Mouse (Mus musculus): Measurements from ENCODE around the gene Cfap61.

Gene Cfap61

DNA sequence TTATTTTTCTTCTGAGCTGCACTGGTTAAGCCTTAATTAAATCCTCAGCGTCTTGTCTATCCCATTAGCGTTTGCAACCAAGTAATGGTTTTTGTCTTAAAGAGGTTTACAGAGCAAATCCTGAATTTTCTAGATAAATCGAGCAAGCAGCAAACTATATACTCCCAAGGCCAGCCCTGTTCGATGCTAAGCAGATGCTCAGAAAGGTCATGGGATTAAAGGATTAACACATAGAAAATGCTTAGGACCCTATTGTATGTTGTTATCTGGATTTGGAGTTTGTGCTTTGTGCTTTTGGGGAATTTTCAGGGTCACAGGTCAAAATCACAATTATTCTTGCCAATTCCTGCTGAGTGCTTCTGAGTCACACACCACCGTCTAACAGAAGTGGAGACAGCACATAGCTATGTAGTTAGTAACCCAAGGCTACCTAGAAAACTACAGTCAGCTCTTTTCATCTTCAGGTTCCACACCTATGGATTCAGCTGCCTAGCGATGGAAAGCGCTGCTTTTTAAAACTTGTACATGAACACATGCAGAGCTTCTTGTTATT is 13.9 kb downstream of the Cfap61 start:
- in situ Hi-C loops (cut with MboI, MseI): loop anchor here (25.0 kb wide), 1 partner anchor 564 kb away; the partner anchor contains the start of gene Ralgapa2

- in situ Hi-C loops (cut with MboI, MseI): loop anchor here (5.0 to 25.0 kb wide), 2 partner anchors 473 to 563 kb away; partner anchors contain the start of gene Ralgapa2
Measured at GRCm38 (mm10) chr2:145949475-145950068, 15.0 kb downstream of the Cfap61 start.

DNA sequence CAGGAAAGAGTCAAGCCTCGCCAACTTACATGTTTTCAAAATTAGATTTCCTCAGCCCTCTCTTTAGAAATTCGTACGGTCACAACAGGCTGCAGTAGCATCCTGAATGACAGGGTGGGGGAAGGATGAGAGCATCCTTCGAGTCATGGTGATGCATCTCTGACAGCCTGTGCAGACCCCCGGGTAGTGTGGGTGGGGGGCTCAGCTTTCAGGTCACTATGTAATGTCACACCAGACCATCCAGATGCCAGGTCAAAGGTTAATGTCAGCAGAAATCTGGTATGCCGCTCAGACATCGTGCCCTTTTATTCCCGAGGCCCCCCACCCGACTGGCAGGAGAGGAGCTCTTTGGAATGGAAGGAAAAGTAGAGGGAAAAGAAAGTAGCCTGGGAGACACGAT is 15.7 kb downstream of the Cfap61 start:
- in situ Hi-C loops (cut with MboI, MseI): loop anchor here (5.0 kb wide), 1 partner anchor 472 kb away; no protein-coding TSS in a partner anchor

DNA sequence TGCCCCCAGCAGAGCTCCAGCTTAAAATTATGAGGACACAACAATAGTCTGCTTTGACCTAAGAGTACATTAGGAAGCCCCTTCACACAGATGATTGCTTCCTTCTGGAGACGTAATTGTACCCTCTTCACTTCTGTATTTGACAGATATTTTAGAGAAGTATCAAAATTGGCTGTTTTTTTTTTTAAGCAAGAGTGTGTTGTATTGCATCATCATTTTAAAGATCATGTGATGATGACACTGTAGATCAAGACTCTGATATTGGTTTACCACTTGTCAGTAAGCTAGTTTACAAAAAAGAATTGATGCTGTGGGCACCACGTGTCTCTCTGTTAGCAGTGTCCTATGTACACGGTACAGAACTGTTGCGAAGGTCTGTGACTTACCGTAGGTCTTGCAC is 18.1 kb downstream of the Cfap61 start:
- in situ Hi-C loops (cut with MboI, MseI): loop anchor here (5.0 kb wide), 1 partner anchor 470 kb away; no protein-coding TSS in a partner anchor

DNA sequence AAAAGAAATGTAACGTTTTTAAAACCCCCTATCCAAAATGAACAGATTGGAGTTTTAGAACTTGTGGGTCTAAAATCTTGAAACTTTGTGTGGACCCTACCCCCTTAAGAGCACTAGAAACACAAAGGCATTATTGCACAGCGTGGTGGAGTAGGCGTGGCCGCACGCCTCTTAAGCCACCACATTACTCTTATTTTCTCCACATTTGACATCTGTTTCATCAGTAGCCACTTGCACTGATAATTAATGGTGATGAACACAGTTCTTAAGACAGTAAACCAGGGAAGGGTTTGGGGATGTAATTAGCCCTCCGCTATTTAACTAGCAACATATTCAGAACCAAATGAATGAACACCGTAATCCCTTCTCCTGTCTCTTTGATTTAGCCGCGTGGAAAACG is 21.3 kb downstream of the Cfap61 start:
- in situ Hi-C loops (cut with MboI, MseI): loop anchor here (5.0 kb wide), 1 partner anchor 256 kb away; no protein-coding TSS in a partner anchor

- in situ Hi-C loops (cut with MboI, MseI): loop anchor here (5.0 kb wide), 1 partner anchor 256 kb away; no protein-coding TSS in a partner anchor
Measured at GRCm38 (mm10) chr2:145956318-145956717, 21.7 kb downstream of the Cfap61 start.

DNA sequence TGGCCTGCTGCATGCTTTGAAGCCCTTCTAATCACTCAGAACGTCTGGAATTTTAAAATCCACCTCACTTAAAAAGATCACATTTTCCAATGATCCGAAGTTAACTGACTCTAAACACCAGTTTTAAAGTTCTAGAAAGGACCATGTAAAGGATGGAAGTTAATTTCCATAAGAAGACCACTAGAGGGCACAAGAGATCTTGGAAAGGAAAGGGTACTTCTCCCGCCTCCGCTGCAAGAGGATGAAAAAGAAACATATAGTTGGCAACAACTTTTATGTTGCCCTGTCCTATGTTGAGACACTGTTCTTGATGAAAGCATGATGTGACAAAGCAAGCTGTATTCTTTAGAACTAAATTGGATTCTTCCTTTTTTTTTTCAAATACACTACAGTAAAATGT is 22.9 kb downstream of the Cfap61 start:
- in situ Hi-C loops (cut with MboI, MseI): loop anchor here (5.0 kb wide), 1 partner anchor 255 kb away; no protein-coding TSS in a partner anchor

DNA sequence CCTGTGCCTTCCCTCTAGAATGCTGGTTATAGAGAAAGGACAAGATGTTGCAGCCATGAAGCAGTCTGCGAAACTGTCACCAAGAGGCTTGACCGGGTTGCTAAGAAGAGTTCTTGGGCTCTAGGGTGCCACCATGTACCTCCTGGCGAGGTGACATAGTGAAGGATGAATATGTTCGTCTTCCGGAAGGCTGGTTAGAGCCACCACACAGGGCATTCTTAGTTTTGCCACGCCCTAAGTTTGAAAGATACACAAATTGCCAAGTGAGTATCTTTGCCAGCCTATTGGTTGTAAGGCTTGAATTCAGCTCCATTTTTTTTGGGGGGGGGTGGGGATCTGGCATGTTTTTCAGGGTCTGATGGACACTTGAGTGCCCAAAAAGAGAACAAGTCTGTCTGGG is 23.5 kb downstream of the Cfap61 start:
- in situ Hi-C loops (cut with MboI, MseI): loop anchor here (5.0 kb wide), 1 partner anchor 254 kb away; no protein-coding TSS in a partner anchor

DNA sequence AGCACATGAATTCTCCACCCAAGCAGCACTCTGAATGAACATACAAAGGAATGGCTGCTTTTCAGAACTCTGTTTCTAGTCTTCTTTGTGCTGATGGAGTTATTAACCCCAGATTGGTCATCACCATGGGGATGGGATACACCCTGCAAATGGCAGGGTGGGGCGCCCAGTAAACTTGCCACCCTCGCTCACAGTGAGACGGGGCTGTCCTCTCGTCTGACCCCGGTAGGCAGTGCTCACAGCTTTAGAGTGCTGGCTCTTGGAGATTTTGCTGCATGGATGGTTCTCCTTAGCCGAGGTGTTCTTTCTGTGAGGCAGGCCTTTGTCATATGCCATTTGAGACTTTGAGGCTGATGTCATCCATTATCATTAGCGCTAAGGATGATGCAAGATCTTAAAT is 24.0 kb downstream of the Cfap61 start:
- in situ Hi-C loops (cut with MboI, MseI): loop anchor here (5.0 kb wide), 1 partner anchor 254 kb away; no protein-coding TSS in a partner anchor

- in situ Hi-C loops (cut with MboI, MseI): no loop called here
Measured at GRCm38 (mm10) chr2:145961861-145962260, 27.3 kb downstream of the Cfap61 start.

- in situ Hi-C loops (cut with MboI, MseI): no loop called here
Measured at GRCm38 (mm10) chr2:145970751-145971150, 36.2 kb downstream of the Cfap61 start.

DNA sequence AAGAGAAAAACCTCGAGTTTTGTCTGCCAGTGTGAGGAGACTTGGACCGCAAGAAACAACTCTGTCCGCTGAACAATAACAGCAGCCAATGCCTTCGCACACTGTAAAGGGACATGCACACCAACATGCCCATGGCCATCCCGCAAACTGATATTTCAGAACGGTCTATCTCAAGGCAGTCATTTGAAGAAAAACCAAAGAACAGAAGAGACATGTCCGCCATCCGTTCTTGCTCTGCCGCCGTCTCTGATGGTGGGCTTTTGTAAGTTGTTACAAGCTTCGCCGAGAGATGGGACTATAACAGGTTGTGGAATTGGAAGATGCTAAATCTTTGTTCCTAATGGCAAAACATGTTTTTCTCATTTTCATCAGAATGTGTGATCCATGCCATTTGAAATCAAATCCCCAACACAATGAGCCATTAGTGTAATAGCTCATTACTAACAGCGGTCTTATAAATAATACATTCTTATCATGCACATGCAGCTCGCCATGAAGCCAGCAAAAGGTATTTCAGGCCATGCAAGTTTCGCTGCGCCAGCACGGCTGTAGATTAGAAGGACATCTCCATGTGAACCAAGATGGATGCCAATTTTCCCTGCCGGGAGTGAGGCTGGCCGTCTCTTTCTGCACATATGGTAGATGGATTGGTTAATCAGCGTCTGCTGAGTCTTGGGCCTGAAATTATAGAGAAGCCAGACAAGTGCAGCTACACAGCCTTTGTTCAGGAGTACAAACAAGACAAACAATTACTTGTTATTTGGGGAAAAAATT is 36.8 kb downstream of the Cfap61 start:
- in situ Hi-C loops (cut with MboI, MseI): no loop called here

DNA sequence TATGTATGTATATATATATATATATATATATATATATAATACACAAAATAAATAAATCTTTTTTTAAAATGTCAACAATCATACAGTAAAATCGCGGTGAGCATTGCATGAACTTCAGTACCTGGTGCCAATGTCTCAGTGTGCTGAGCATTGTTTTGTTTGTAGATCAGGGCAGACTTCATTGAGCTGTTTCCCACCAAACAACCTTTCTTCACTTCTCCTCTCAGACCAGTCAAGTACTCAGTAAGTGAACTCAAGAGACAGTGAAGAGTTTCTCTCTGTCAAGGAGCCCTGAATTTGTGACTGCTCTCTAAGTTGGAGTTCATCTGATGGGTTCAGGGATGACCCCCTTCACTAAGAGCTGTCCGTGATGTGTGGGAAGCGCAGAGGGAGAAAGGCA is 38.0 kb downstream of the Cfap61 start:
- in situ Hi-C loops (cut with MboI, MseI): no loop called here

- in situ Hi-C loops (cut with MboI, MseI): no loop called here
Measured at GRCm38 (mm10) chr2:145979616-145980015, 45.0 kb downstream of the Cfap61 start.

- in situ Hi-C loops (cut with MboI, MseI): no loop called here
Measured at GRCm38 (mm10) chr2:145980881-145981280, 46.3 kb downstream of the Cfap61 start.

GRCm38 (mm10) chr2:145981699-145982112 is 47.1 kb downstream of the Cfap61 start:
- in situ Hi-C loops (cut with MboI, MseI): no loop called here

DNA sequence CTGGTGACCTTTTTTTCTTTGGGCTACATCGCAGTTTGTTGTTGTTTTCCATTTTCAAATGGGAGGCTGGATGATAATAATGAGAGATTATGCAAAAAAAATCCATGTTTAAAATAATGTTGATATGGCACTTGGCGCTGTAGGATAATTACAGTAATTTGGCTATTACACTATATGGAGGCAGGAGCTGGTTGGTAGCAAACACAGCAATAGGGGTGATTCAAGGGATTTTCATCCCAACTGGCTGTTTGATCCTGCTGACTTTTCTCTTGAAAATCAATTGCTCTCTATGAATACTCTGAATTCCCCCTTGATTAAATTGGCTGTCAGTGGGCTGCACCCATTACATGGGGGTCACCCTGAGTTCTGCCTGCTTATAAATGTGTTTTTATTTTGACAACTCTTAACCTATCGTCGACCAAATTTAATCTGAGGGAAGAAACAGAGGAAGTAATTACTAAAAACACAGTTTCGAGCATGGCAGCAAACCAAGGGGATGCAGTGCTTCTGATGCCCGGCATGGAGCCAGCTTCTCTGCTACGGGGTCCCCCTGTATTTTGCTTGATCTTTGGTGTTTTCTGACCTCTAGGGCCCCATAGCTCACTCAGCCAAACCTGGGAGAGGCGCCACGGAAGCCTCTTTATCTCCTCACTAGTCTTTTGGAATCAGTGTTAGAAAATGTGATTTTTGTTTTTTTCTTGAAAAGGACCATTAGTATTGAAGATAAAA is 47.9 kb downstream of the Cfap61 start:
- in situ Hi-C loops (cut with MboI, MseI): no loop called here

GRCm38 (mm10) chr2:145987757-145988156 is 53.2 kb downstream of the Cfap61 start:
- in situ Hi-C loops (cut with MboI, MseI): no loop called here

GRCm38 (mm10) chr2:145990446-145990845 is 55.9 kb downstream of the Cfap61 start:
- in situ Hi-C loops (cut with MboI, MseI): no loop called here

DNA sequence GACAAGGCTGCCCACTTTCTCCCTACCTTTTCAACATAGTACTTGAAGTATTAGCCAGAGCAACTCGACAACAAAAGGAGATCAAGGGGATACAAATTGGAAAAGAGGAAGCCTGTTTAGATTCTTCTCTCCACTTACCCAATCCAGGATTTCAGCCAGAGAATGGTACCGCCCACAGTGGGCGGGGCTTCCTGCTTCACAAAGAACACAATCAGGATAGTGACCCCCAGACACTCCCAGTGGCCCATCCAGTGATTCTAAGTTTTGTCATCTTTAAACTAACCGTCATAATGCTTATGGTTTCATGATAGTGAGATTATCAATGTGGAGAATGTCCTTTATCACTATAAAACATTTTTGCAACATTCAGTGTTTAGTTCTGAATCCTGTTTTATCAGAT is 61.9 kb downstream of the Cfap61 start:
- in situ Hi-C loops (cut with MboI, MseI): no loop called here

- in situ Hi-C loops (cut with MboI, MseI): no loop called here
Measured at GRCm38 (mm10) chr2:145997956-145998525, 63.5 kb downstream of the Cfap61 start.
